In genomic region chr2:30285004-30285403, GRCm38 (mm10) we compare ENCODE assay signal across 8 mouse cellular contexts. TPM values are rescaled to one million over a fixed set of nuclear protein-coding genes. Genes with fewer than 3 reads are reported as not detected.
DNase-seq lines count a peak whose midpoint lies in the region; ATAC-seq and TF ChIP-seq lines count a peak whose summit lies in the region.
"Had no signal": no experiment of that assay in that cellular context is flagged by ENCODE, and none has a peak within 500 bp of the region (broad histone marks: within the 10 kb centered on the region; RNA-seq: fewer than 3 reads in every experiment).

No protein-coding gene starts in this region.

- WGBS in lung, postnatal 0 days = 85% methylated on average over 5 of the region's 5 CpGs
- 93% methylated on average over 5 of the region's 5 CpGs for WGBS in forebrain, embryonic 13.5 days
- 67% methylated on average over 5 of the region's 5 CpGs for WGBS in liver, embryonic 13.5 days (ENCODE audit: insufficient replicate concordance)

- H3K4me3 ChIP-seq in lung, postnatal 0 days (ENCODE audit: low read depth, low read length) = no peak overlapping the region
- H3K4me3 ChIP-seq in forebrain, embryonic 13.5 days = peak overlapping the region; percentile 95
- H3K4me3 ChIP-seq in liver, embryonic 13.5 days (replicated peaks) = peak overlapping the region; percentile 90

- DNase-seq in lung, postnatal 0 days (ENCODE audit: low spot score) = no peak
- no peak for DNase-seq in lung, postnatal 14 days
- DNase-seq in liver, embryonic 13.5 days = no peak
- no peak for DNase-seq in layer of hippocampus, postnatal 25 days (ENCODE audit: extremely low spot score in 1 of 2, low spot score in 1 of 2)
- DNase-seq in lung, postnatal 25 days (ENCODE audit: low spot score) = no peak
- DNase-seq: kidney, adult 9 months had no signal

- H3K9me3 ChIP-seq in lung, postnatal 0 days (ENCODE audit: low read length) = no peaks in the 10 kb centered on the region
- no peaks in the 10 kb centered on the region for H3K9me3 ChIP-seq in forebrain, embryonic 13.5 days (replicated peaks)
- H3K9me3 ChIP-seq in liver, embryonic 13.5 days (replicated peaks) = no peaks in the 10 kb centered on the region

- peak; percentile 8; the same call in 1 of the 2 replicates for TF ChIP-seq CTCF in lung, postnatal 0 days (IDR thresholded peaks at IDR 0.05)

- H3K27ac ChIP-seq in lung, postnatal 0 days (ENCODE audit: low read length) = no peak overlapping the region
- H3K27ac ChIP-seq in forebrain, embryonic 13.5 days = no peak overlapping the region
- H3K27ac ChIP-seq in liver, embryonic 13.5 days = no peak overlapping the region

- H3K27me3 ChIP-seq in lung, postnatal 0 days (replicated peaks; ENCODE audit: insufficient read depth, low read length) = no peaks in the 10 kb centered on the region
- H3K27me3 ChIP-seq in forebrain, embryonic 13.5 days = no peaks in the 10 kb centered on the region
- H3K27me3 ChIP-seq in liver, embryonic 13.5 days = no peaks in the 10 kb centered on the region

- no peak for TF ChIP-seq EP300 in lung, postnatal 0 days (IDR thresholded peaks at IDR 0.05)

- peaks cover 15% of the 10 kb centered on the region; the same call in 1 of the 2 replicates for H3K4me1 ChIP-seq in lung, postnatal 0 days (ENCODE audit: insufficient read depth, low read depth, low read length)
- peaks cover 24% of the 10 kb centered on the region for H3K4me1 ChIP-seq in forebrain, embryonic 13.5 days
- H3K4me1 ChIP-seq in liver, embryonic 13.5 days (replicated peaks) = peaks cover 38% of the 10 kb centered on the region

- no peak for ATAC-seq in lung, postnatal 0 days
- no peak for ATAC-seq in forebrain, embryonic 13.5 days
- ATAC-seq in liver, embryonic 13.5 days (ENCODE audit: low read depth) = no peak
- ATAC-seq in frontal cortex, adult (ENCODE audit: low TSS enrichment) = no peak

- H3K4me2 ChIP-seq in lung, postnatal 0 days (replicated peaks; ENCODE audit: low read depth, low read length) = no peak overlapping the region
- peak overlapping the region; percentile 99 for H3K4me2 ChIP-seq in forebrain, embryonic 13.5 days
- H3K4me2 ChIP-seq in liver, embryonic 13.5 days = peak overlapping the region; percentile 96

- H3K36me3 ChIP-seq in lung, postnatal 0 days (ENCODE audit: insufficient read depth, low read length) = no peaks in the 10 kb centered on the region
- peaks cover 18% of the 10 kb centered on the region; the same call in 1 of the 2 replicates for H3K36me3 ChIP-seq in forebrain, embryonic 13.5 days (ENCODE audit: poor library complexity, severe bottlenecking)
- H3K36me3 ChIP-seq in liver, embryonic 13.5 days = 0 out of 2 replicates have a peak, but pooled peaks cover 3% of the 10 kb centered on the region

- H3K9ac ChIP-seq in lung, postnatal 0 days (replicated peaks; ENCODE audit: low read depth) = no peak overlapping the region
- H3K9ac ChIP-seq in forebrain, embryonic 13.5 days = no peak overlapping the region
- peak overlapping the region; percentile 89; the same call in 1 of the 2 replicates for H3K9ac ChIP-seq in liver, embryonic 13.5 days

RNA-seq across cellular contexts. Expression of gene Dolk, which starts 1.1 kb away (rescaled TPM):
- polyA plus RNA-seq in lung, postnatal 0 days (2015; fragmentation: Nextera tagmentation; extraction: Ambion mirVana) = 24.1 TPM in 2 replicates
- polyA plus RNA-seq in forebrain, embryonic 13.5 days (2015; fragmentation: Nextera tagmentation; extraction: Ambion mirVana) = 28.0 and 30.6 TPM in 2 replicates
- polyA plus RNA-seq in liver, embryonic 13.5 days (2015; fragmentation: Nextera tagmentation; extraction: Ambion mirVana) = 14.0 and 14.4 TPM in 2 replicates
- total RNA-seq in layer of hippocampus, postnatal 25 days (2021) = 10 to 100 TPM; 24.3 to 25.7 TPM

RNA-seq across cellular contexts. Expression of gene Nup188, which starts 1.2 kb away (rescaled TPM):
- polyA plus RNA-seq in lung, postnatal 0 days (2015; fragmentation: Nextera tagmentation; extraction: Ambion mirVana) = 8.9 and 9.9 TPM in 2 replicates
- 24.9 and 32.7 TPM in 2 replicates for polyA plus RNA-seq in forebrain, embryonic 13.5 days (2015; fragmentation: Nextera tagmentation; extraction: Ambion mirVana)
- 15.5 and 20.0 TPM in 2 replicates for polyA plus RNA-seq in liver, embryonic 13.5 days (2015; fragmentation: Nextera tagmentation; extraction: Ambion mirVana)
- 10 to 100 TPM; 18.7 to 22.0 TPM for total RNA-seq in layer of hippocampus, postnatal 25 days (2021)

RNA-seq across cellular contexts. Expression of gene Gm28038, which starts 4.2 kb away (rescaled TPM):
- not detected in 2 replicates for polyA plus RNA-seq in lung, postnatal 0 days (2015; fragmentation: Nextera tagmentation; extraction: Ambion mirVana)
- not detected in 2 replicates for polyA plus RNA-seq in forebrain, embryonic 13.5 days (2015; fragmentation: Nextera tagmentation; extraction: Ambion mirVana)
- polyA plus RNA-seq in liver, embryonic 13.5 days (2015; fragmentation: Nextera tagmentation; extraction: Ambion mirVana) = 0.82 TPM in 1 of 2 replicates, not detected in the other
- total RNA-seq in layer of hippocampus, postnatal 25 days (2021) = not detected

RNA-seq across cellular contexts. Expression of gene Phyhd1, which starts 19.0 kb away (rescaled TPM):
- polyA plus RNA-seq in lung, postnatal 0 days (2015; fragmentation: Nextera tagmentation; extraction: Ambion mirVana) = 9.5 and 13.4 TPM in 2 replicates
- 5.3 and 6.8 TPM in 2 replicates for polyA plus RNA-seq in forebrain, embryonic 13.5 days (2015; fragmentation: Nextera tagmentation; extraction: Ambion mirVana)
- polyA plus RNA-seq in liver, embryonic 13.5 days (2015; fragmentation: Nextera tagmentation; extraction: Ambion mirVana) = 8.1 and 8.9 TPM in 2 replicates
- total RNA-seq in layer of hippocampus, postnatal 25 days (2021) = 10 to 100 TPM; 18.6 to 24.8 TPM

RNA-seq across cellular contexts. Expression of gene Gm28035, which starts 44.6 kb away (rescaled TPM):
- 0.12 and 0.21 TPM in 2 replicates for polyA plus RNA-seq in lung, postnatal 0 days (2015; fragmentation: Nextera tagmentation; extraction: Ambion mirVana)
- 0.21 and 0.36 TPM in 2 replicates for polyA plus RNA-seq in forebrain, embryonic 13.5 days (2015; fragmentation: Nextera tagmentation; extraction: Ambion mirVana)
- 0.05 and 0.07 TPM in 2 replicates for polyA plus RNA-seq in liver, embryonic 13.5 days (2015; fragmentation: Nextera tagmentation; extraction: Ambion mirVana)
- 1 to 10 TPM; 6.1 to 7.4 TPM for total RNA-seq in layer of hippocampus, postnatal 25 days (2021)
